Mouse (Mus musculus): ENCODE data around the gene Ermard. TPM values are rescaled to one million over a fixed set of nuclear protein-coding genes. Genes with fewer than 3 reads are reported as not detected.
A peak's percentile ranks its signal among the peaks of the same experiment; 100 is the strongest.

Gene Ermard
- total RNA-seq, 2 experiments from 2014 or later = 32.3 to 53.5 TPM

GRCm38 (mm10) chr17:15108473-15109441 is 67.7 kb downstream of the Ermard start:
- ATAC-seq (replicated peaks; ENCODE audit: poor library complexity, severe bottlenecking) = no peak

DNA sequence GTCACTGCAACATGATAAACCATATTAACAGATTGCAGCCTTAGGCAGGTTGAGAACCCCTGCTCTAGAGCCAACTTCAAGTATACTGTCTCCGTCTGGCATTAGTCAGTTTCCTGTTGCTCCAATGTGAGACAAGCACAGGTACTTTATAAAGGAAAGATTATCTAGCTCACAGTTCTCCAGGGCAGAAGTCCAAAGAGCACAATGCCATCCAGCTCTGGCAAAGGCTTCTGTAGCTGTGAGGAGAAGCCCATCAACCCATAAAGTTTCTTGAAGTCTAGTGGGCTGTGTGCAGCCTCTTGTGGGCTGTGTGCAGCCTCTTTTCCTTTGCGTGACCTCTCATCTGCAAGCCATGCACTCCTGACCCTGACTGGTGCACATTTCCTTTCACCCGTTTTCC is 74.5 kb downstream of the Ermard start:
- ATAC-seq (replicated peaks; ENCODE audit: poor library complexity, severe bottlenecking) = no peak

- no peak for ATAC-seq (replicated peaks; ENCODE audit: poor library complexity, severe bottlenecking)
Observed at GRCm38 (mm10) chr17:15120096-15120495, 79.1 kb downstream of the Ermard start.

GRCm38 (mm10) chr17:15120569-15120968 is 79.6 kb downstream of the Ermard start:
- ATAC-seq (replicated peaks; ENCODE audit: poor library complexity, severe bottlenecking) = no peak

GRCm38 (mm10) chr17:15129630-15130287 is 88.8 kb downstream of the Ermard start:
- ATAC-seq (replicated peaks; ENCODE audit: poor library complexity, severe bottlenecking) = peak; percentile 61

DNA sequence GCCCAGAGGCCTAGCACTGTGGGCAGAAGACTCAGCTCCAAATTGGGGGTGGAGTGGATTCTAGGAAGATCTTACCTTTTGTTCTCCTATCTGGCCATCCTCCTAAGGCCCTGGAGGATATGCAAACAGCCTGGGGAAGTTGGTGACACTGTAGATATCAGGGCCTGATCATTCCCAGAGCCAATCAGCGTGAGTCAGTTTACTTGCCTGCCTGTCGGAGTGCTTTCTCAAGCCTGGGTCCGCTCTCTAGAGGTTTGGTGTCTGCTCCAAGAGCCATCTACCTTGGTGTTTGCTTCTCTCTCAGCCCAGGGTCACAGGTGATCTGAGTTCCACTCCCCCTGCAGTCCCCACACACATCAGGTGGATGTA is 89.3 kb downstream of the Ermard start:
- ATAC-seq (replicated peaks; ENCODE audit: poor library complexity, severe bottlenecking) = no peak; the same call in 1 of the 2 replicates

- ATAC-seq (replicated peaks; ENCODE audit: poor library complexity, severe bottlenecking) = no peak
Observed at GRCm38 (mm10) chr17:15134905-15135669, 94.1 kb downstream of the Ermard start.

DNA sequence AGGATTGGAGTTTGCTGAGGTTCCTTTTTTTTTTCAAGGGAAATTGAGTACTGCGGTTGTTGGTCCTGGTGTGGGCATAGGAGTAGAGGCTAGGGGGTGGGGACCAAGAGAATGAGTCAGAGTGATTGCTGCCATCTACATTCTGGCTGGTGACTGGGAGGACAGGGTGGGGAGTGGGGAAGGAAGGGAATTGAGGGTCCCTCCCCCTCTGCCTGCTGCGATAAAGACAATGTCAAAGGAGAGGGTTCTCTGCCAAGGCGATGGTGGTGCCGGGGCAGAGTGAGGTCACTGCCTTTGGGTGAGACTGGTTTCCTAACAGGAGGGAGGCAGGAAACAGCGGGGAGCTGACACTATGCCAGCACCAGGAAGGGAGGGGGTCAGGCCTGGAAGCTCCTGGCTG is 96.4 kb downstream of the Ermard start:
- peak; percentile 98 for ATAC-seq (replicated peaks; ENCODE audit: poor library complexity, severe bottlenecking)

Other genes starting within 250 kb of the Ermard start
- not detected in 2 replicates for gene Wdr27, start 98.0 kb upstream of the Ermard start, total RNA-seq (2014; fragmentation: Nextera tagmentation)
- gene Wdr27, start 98.0 kb upstream of the Ermard start, total RNA-seq (2017) = not detected in 2 replicates
- gene 1600012H06Rik, start 98.0 kb upstream of the Ermard start, total RNA-seq (2014; fragmentation: Nextera tagmentation) = 9.4 and 12.4 TPM in 2 replicates
- gene 1600012H06Rik, start 98.0 kb upstream of the Ermard start, total RNA-seq (2017) = 9.2 and 15.6 TPM in 2 replicates
- gene Phf10, start 79.9 kb upstream of the Ermard start, total RNA-seq (2014; fragmentation: Nextera tagmentation) = 109 and 115 TPM in 2 replicates
- 56.3 and 73.7 TPM in 2 replicates for gene Phf10, start 79.9 kb upstream of the Ermard start, total RNA-seq (2017)
- gene 9030025P20Rik, start 62.7 kb upstream of the Ermard start, total RNA-seq (2014; fragmentation: Nextera tagmentation) = 6.5 and 10.5 TPM in 2 replicates
- gene 9030025P20Rik, start 62.7 kb upstream of the Ermard start, total RNA-seq (2017) = 4.7 and 6.3 TPM in 2 replicates
- 0.58 and 5.6 TPM in 2 replicates for gene Gm3417, start 62.4 kb upstream of the Ermard start, total RNA-seq (2014; fragmentation: Nextera tagmentation)
- 1.8 and 2.2 TPM in 2 replicates for gene Gm3417, start 62.4 kb upstream of the Ermard start, total RNA-seq (2017)
- 1.9 and 3.1 TPM in 2 replicates for gene Gm3435, start 31.0 kb upstream of the Ermard start, total RNA-seq (2014; fragmentation: Nextera tagmentation)
- 2.4 and 4.0 TPM in 2 replicates for gene Gm3435, start 31.0 kb upstream of the Ermard start, total RNA-seq (2017)
- gene Tcte3, start 280 bp downstream of the Ermard start, total RNA-seq (2014; fragmentation: Nextera tagmentation) = not detected in 2 replicates
- not detected in 2 replicates for gene Tcte3, start 280 bp downstream of the Ermard start, total RNA-seq (2017)
- gene Gm3448, start 329 bp downstream of the Ermard start, total RNA-seq (2014; fragmentation: Nextera tagmentation) = 3.2 and 4.3 TPM in 2 replicates
- gene Gm3448, start 329 bp downstream of the Ermard start, total RNA-seq (2017) = 3.9 and 9.9 TPM in 2 replicates

Measured in granulocyte monocyte progenitor cell, adult 5-6 weeks (primary cell).